In genomic region chr5:143405200-143405599, GRCm38 (mm10) we compare ENCODE assay signal across 8 mouse cellular contexts. TPM values are rescaled to one million over a fixed set of nuclear protein-coding genes. Genes with fewer than 3 reads are reported as not detected.
DNase-seq lines count a peak whose midpoint lies in the region; ATAC-seq and TF ChIP-seq lines count a peak whose summit lies in the region.

No protein-coding gene starts in this region.

- H3K9me3 ChIP-seq in heart, postnatal 0 days (replicated peaks; ENCODE audit: control insufficient read depth, low read length), result no peaks in the 10 kb centered on the region
- no peaks in the 10 kb centered on the region for H3K9me3 ChIP-seq in kidney, embryonic 15.5 days (replicated peaks)

- intact Hi-C loops in heart, postnatal 36 days (cut with DNase I), result no loop called here

- H3K9ac ChIP-seq in heart, postnatal 0 days (replicated peaks; ENCODE audit: low read depth, low read length), result no peak overlapping the region; the same call in 1 of the 2 replicates
- peak overlapping the region; percentile 91; the same call in 1 of the 2 replicates for H3K9ac ChIP-seq in kidney, embryonic 15.5 days

- TF ChIP-seq EP300 in heart, postnatal 0 days (IDR thresholded peaks at IDR 0.05; ENCODE audit: low read depth), result no peak

- no peak overlapping the region for H3K4me3 ChIP-seq in heart, postnatal 0 days (ENCODE audit: low read depth, low read length)
- peak overlapping the region; percentile 74 for H3K4me3 ChIP-seq in embryonic fibroblast, embryonic 13.5 days (ENCODE audit: insufficient read depth, low read length)
- peak overlapping the region; percentile 97 for H3K4me3 ChIP-seq in kidney, embryonic 15.5 days (replicated peaks)
- H3K4me3 ChIP-seq in macrophage (ENCODE audit: inconsistent target), result peak overlapping the region; percentile 77; the same call in 1 of the 2 replicates

- peak overlapping the region; percentile 15; the same call in 1 of the 2 replicates for H3K4me2 ChIP-seq in heart, postnatal 0 days (ENCODE audit: low read depth, low read length)
- H3K4me2 ChIP-seq in kidney, embryonic 15.5 days, result peak overlapping the region; percentile 73

- H3K36me3 ChIP-seq in heart, postnatal 0 days (replicated peaks; ENCODE audit: control insufficient read depth, insufficient read depth, low read length), result peaks cover 18% of the 10 kb centered on the region; the same call in 1 of the 2 replicates
- H3K36me3 ChIP-seq in kidney, embryonic 15.5 days, result peaks cover 43% of the 10 kb centered on the region
- H3K36me3 ChIP-seq in macrophage (ENCODE audit: inconsistent target), result no peaks in the 10 kb centered on the region; the same call in 1 of the 2 replicates

- H3K27ac ChIP-seq in heart, postnatal 0 days (ENCODE audit: low read depth), result no peak overlapping the region
- H3K27ac ChIP-seq in embryonic fibroblast, embryonic 13.5 days (ENCODE audit: insufficient read depth, low read length), result no peak overlapping the region
- H3K27ac ChIP-seq in kidney, embryonic 15.5 days, result no peak overlapping the region
- no peak overlapping the region for H3K27ac ChIP-seq in macrophage

- no peaks in the 10 kb centered on the region for H3K27me3 ChIP-seq in heart, postnatal 0 days (ENCODE audit: control insufficient read depth, insufficient read depth, low read length)
- H3K27me3 ChIP-seq in kidney, embryonic 15.5 days, result no peaks in the 10 kb centered on the region

- 61% methylated on average over 9 of the region's 9 CpGs for WGBS in heart, postnatal 0 days
- WGBS in kidney, embryonic 15.5 days, result 85% methylated on average over 9 of the region's 9 CpGs
- 85% methylated on average over 9 of the region's 9 CpGs for WGBS in macrophage (ENCODE audit: missing documents)

- no peak for TF ChIP-seq POLR2A in embryonic fibroblast, embryonic 13.5 days (IDR thresholded peaks at IDR 0.05; ENCODE audit: low read depth, low read length)

- peaks cover 63% of the 10 kb centered on the region for H3K79me2 ChIP-seq in macrophage (ENCODE audit: inconsistent target)

- DNase-seq in heart, postnatal 0 days (ENCODE audit: low spot score), result no peak
- no peak for DNase-seq in heart, postnatal 36 days
- no peak for DNase-seq in right cerebral cortex, adult 2 months (ENCODE audit: low spot score in 2 of 2)
- no peak for DNase-seq in spleen, postnatal 36 days (ENCODE audit: low spot score in 2 of 2)
- no peak for DNase-seq in spleen, postnatal 14 days (ENCODE audit: low spot score in 2 of 2)

- no peak for ATAC-seq in heart, postnatal 0 days (ENCODE audit: insufficient read depth, low read depth)
- ATAC-seq in kidney, embryonic 15.5 days (replicated peaks; ENCODE audit: low FRiP score), result no peak

- TF ChIP-seq CTCF in heart, postnatal 0 days (IDR thresholded peaks at IDR 0.05; ENCODE audit: low read depth), result no peak
- no peak for TF ChIP-seq CTCF in embryonic fibroblast, embryonic 13.5 days (IDR thresholded peaks at IDR 0.05; ENCODE audit: borderline replicate concordance, insufficient read depth, low read length)

- peaks cover 17% of the 10 kb centered on the region for H3K4me1 ChIP-seq in heart, postnatal 0 days (ENCODE audit: control insufficient read depth, insufficient read depth)
- peaks cover 12% of the 10 kb centered on the region for H3K4me1 ChIP-seq in embryonic fibroblast, embryonic 13.5 days (ENCODE audit: control insufficient read depth, insufficient read depth, low read length)
- peaks cover 34% of the 10 kb centered on the region for H3K4me1 ChIP-seq in kidney, embryonic 15.5 days

RNA-seq across cellular contexts. Expression of gene Kdelr2, which starts 1.6 kb away (rescaled TPM):
- 126 and 128 TPM in 2 replicates for total RNA-seq in heart, postnatal 0 days (2014; rRNA removed; ENCODE audit: low replicate concordance)
- polyA plus RNA-seq in heart, postnatal 0 days (2015; fragmentation: Nextera tagmentation; extraction: Ambion mirVana), result 154 and 170 TPM in 2 replicates
- 10 to 100 TPM; 50.0 to 53.8 TPM for total RNA-seq in heart, postnatal 36 days (2021)
- polyA plus RNA-seq in embryonic fibroblast, embryonic 13.5 days (2011; ENCODE audit: insufficient read length, low read depth, missing spikeins), result 306 and 354 TPM in 2 replicates
- polyA plus RNA-seq in kidney, embryonic 15.5 days (2015; fragmentation: Nextera tagmentation; extraction: Ambion mirVana), result 344 and 350 TPM in 2 replicates
- total RNA-seq in macrophage (2018; cell fraction: chromatin; rRNA removed), result 10 to 100 TPM in 1 of 26 experiments, 1 to 10 TPM in 25; 1.4 to 28.6 (median 4.2) TPM
- 10 to 100 TPM; 35.9 to 55.8 (median 42.9) TPM for total RNA-seq in macrophage (2018; cell fraction: cytosol; rRNA removed)
- 10 to 100 TPM; 11.8 to 49.6 (median 23.9) TPM for total RNA-seq in macrophage (2018; cell fraction: nucleus; rRNA removed)
- 32.5 to 65.4 TPM (median 39.8 TPM) in 3 replicates for polyA plus RNA-seq in macrophage (2018)

RNA-seq across cellular contexts. Expression of gene Grid2ip, which starts 48.1 kb away (rescaled TPM):
- not detected in 2 replicates for total RNA-seq in heart, postnatal 0 days (2014; rRNA removed; ENCODE audit: low replicate concordance)
- polyA plus RNA-seq in heart, postnatal 0 days (2015; fragmentation: Nextera tagmentation; extraction: Ambion mirVana), result not detected in 2 replicates
- total RNA-seq in heart, postnatal 36 days (2021), result not detected
- not detected in 2 replicates for polyA plus RNA-seq in embryonic fibroblast, embryonic 13.5 days (2011; ENCODE audit: insufficient read length, low read depth, missing spikeins)
- polyA plus RNA-seq in kidney, embryonic 15.5 days (2015; fragmentation: Nextera tagmentation; extraction: Ambion mirVana), result 0.14 TPM in 1 of 2 replicates, not detected in the other
- not detected for total RNA-seq in macrophage (2018; cell fraction: chromatin; rRNA removed)
- total RNA-seq in macrophage (2018; cell fraction: cytosol; rRNA removed), result not detected
- total RNA-seq in macrophage (2018; cell fraction: nucleus; rRNA removed), result not detected
- not detected in 3 replicates for polyA plus RNA-seq in macrophage (2018)

RNA-seq across cellular contexts. Expression of gene Daglb, which starts 59.2 kb away (rescaled TPM):
- total RNA-seq in heart, postnatal 0 days (2014; rRNA removed; ENCODE audit: low replicate concordance), result 11.3 and 12.8 TPM in 2 replicates
- 7.9 and 8.0 TPM in 2 replicates for polyA plus RNA-seq in heart, postnatal 0 days (2015; fragmentation: Nextera tagmentation; extraction: Ambion mirVana)
- 1 to 10 TPM; 8.2 to 9.0 TPM for total RNA-seq in heart, postnatal 36 days (2021)
- polyA plus RNA-seq in embryonic fibroblast, embryonic 13.5 days (2011; ENCODE audit: insufficient read length, low read depth, missing spikeins), result 6.2 and 7.1 TPM in 2 replicates
- 7.1 and 8.6 TPM in 2 replicates for polyA plus RNA-seq in kidney, embryonic 15.5 days (2015; fragmentation: Nextera tagmentation; extraction: Ambion mirVana)
- 100 to 1,000 TPM in 5 of 26 experiments, 10 to 100 TPM in 17, 1 to 10 TPM in 4; 6.2 to 156 (median 37.7) TPM for total RNA-seq in macrophage (2018; cell fraction: chromatin; rRNA removed)
- total RNA-seq in macrophage (2018; cell fraction: cytosol; rRNA removed), result 10 to 100 TPM; 17.1 to 77.4 (median 37.5) TPM
- total RNA-seq in macrophage (2018; cell fraction: nucleus; rRNA removed), result 100 to 1,000 TPM in 2 of 26 experiments, 10 to 100 TPM in 24; 18.4 to 120 (median 45.8) TPM
- 30.0 to 47.3 TPM (median 32.7 TPM) in 3 replicates for polyA plus RNA-seq in macrophage (2018)
